Mouse (Mus musculus): ENCODE measurements at regions not wholly inside any gene's neighbourhood (a gene's known extent, or its start where the extent isn't known, plus 50 kb on each side); places are given as distances from the start of the nearest gene placed in this dataset.

GRCm38 (mm10) chr2:178542032-178542431 lies 111.7 kb downstream of the Cdh26 start:
- POLR2A ChIA-PET, result no interaction called here
- CTCF ChIA-PET, result no interaction called here

GRCm38 (mm10) chr2:178544411-178544810 lies 114.1 kb downstream of the Cdh26 start:
- CTCF ChIA-PET, result interaction anchor here in 2 of 4 experiments (0.7 to 1.1 kb wide), 2 partner anchors 31 to 121 kb away, joined by 3 to 4 read pairs; no protein-coding TSS in a partner anchor
- POLR2A ChIA-PET, result interaction anchor here in 1 of 4 experiments (1.3 kb wide), 1 partner anchor 91 kb away, joined by 4 read pairs; no protein-coding TSS in a partner anchor

- ChIA-PET CTCF (interaction anchor here in 1 of 4 experiments (1.1 kb wide), 1 partner anchor 120 kb away, joined by 4 read pairs; no protein-coding TSS in a partner anchor), POLR2A (interaction anchor here in 2 of 4 experiments (1.0 to 1.3 kb wide), 2 partner anchors 90 kb away, joined by 3 to 4 read pairs; no protein-coding TSS in a partner anchor)
Measured at GRCm38 (mm10) chr2:178545601-178546352, 115.4 kb downstream of the Cdh26 start.

- POLR2A ChIA-PET, result interaction anchor here in 1 of 4 experiments (1.0 kb wide), 1 partner anchor 89 kb away, joined by 3 read pairs; no protein-coding TSS in a partner anchor
- CTCF ChIA-PET, result no interaction called here
Measured at GRCm38 (mm10) chr2:178546353-178546720, 116.0 kb downstream of the Cdh26 start.

GRCm38 (mm10) chr2:178546888-178547287 lies 116.6 kb downstream of the Cdh26 start:
- POLR2A ChIA-PET, result no interaction called here
- CTCF ChIA-PET, result interaction anchor here in 1 of 4 experiments (1.3 kb wide), 1 partner anchor 28 kb away, joined by 4 read pairs; no protein-coding TSS in a partner anchor

GRCm38 (mm10) chr2:178548937-178549336 lies 118.6 kb downstream of the Cdh26 start:
- ChIA-PET CTCF (no interaction called here), POLR2A (interaction anchor here in 1 of 4 experiments (0.8 kb wide), 1 partner anchor 129 kb away, joined by 3 read pairs; no protein-coding TSS in a partner anchor)

- POLR2A ChIA-PET, result no interaction called here
- CTCF ChIA-PET, result no interaction called here
Measured at GRCm38 (mm10) chr2:178553736-178554135, 123.4 kb downstream of the Cdh26 start.

GRCm38 (mm10) chr2:178555692-178556340 lies 125.5 kb downstream of the Cdh26 start:
- ChIA-PET CTCF (no interaction called here), POLR2A (interaction anchor here in 2 of 4 experiments (0.7 to 1.5 kb wide), 5 partner anchors 10 to 78 kb away, joined by 3 to 6 read pairs (median 4); no protein-coding TSS in a partner anchor)

GRCm38 (mm10) chr2:178557934-178558333 lies 127.6 kb downstream of the Cdh26 start:
- CTCF ChIA-PET, result no interaction called here

GRCm38 (mm10) chr2:178563287-178563686 lies 133.0 kb downstream of the Cdh26 start:
- CTCF ChIA-PET, result no interaction called here
- POLR2A ChIA-PET, result interaction anchor here in 1 of 4 experiments (1.2 kb wide), 1 partner anchor 72 kb away, joined by 3 read pairs; no protein-coding TSS in a partner anchor

More at GRCm38 (mm10) chr2:178557934-178558333, 127.6 kb downstream of the Cdh26 start:
- POLR2A ChIA-PET, result interaction anchor here in 1 of 4 experiments (1.7 kb wide), 1 partner anchor 77 kb away, joined by 3 read pairs; no protein-coding TSS in a partner anchor

- CTCF ChIA-PET, result interaction anchor here in 2 of 4 experiments (1.0 kb wide), 2 partner anchors 10 to 99 kb away, joined by 3 to 5 read pairs; no protein-coding TSS in a partner anchor
- POLR2A ChIA-PET, result interaction anchor here in 1 of 4 experiments (0.5 to 1.7 kb wide), 4 partner anchors 10 to 70 kb away, joined by 3 to 6 read pairs (median 4); no protein-coding TSS in a partner anchor
Measured at GRCm38 (mm10) chr2:178565368-178565818, 135.1 kb downstream of the Cdh26 start.

GRCm38 (mm10) chr2:178567493-178567892 lies 137.2 kb downstream of the Cdh26 start:
- ChIA-PET CTCF (no interaction called here), POLR2A (no interaction called here)

GRCm38 (mm10) chr2:178572301-178572700 lies 142.0 kb downstream of the Cdh26 start:
- CTCF ChIA-PET, result interaction anchor here in 2 of 4 experiments (0.6 to 0.9 kb wide), 3 partner anchors 93 to 99 kb away, joined by 3 read pairs; no protein-coding TSS in a partner anchor
- POLR2A ChIA-PET, result interaction anchor here in 2 of 4 experiments (1.3 to 1.7 kb wide), 2 partner anchors 62 to 63 kb away, joined by 4 to 7 read pairs; no protein-coding TSS in a partner anchor

GRCm38 (mm10) chr2:178574859-178575258 lies 144.5 kb downstream of the Cdh26 start:
- CTCF ChIA-PET, result interaction anchor here in 3 of 4 experiments (1.0 to 2.7 kb wide), 9 partner anchors 10 to 619 kb away, joined by 3 to 13 read pairs (median 5); no protein-coding TSS in a partner anchor
- POLR2A ChIA-PET, result interaction anchor here in 2 of 4 experiments (0.7 to 1.3 kb wide), 3 partner anchors 20 to 57 kb away, joined by 3 read pairs; no protein-coding TSS in a partner anchor

- POLR2A ChIA-PET, result interaction anchor here in 2 of 4 experiments (0.8 to 1.4 kb wide), 4 partner anchors 45 to 58 kb away, joined by 3 read pairs; no protein-coding TSS in a partner anchor
- CTCF ChIA-PET, result interaction anchor here in 3 of 4 experiments (0.5 to 2.7 kb wide), 12 partner anchors 10 to 618 kb away, joined by 3 to 13 read pairs (median 4); no protein-coding TSS in a partner anchor
Measured at GRCm38 (mm10) chr2:178575403-178575802, 145.1 kb downstream of the Cdh26 start.

- ChIA-PET POLR2A (interaction anchor here in 2 of 4 experiments (0.8 to 1.4 kb wide), 3 partner anchors 44 to 58 kb away, joined by 3 read pairs; no protein-coding TSS in a partner anchor), CTCF (interaction anchor here in 2 of 4 experiments (1.0 to 2.7 kb wide), 4 partner anchors 69 to 303 kb away, joined by 3 to 13 read pairs (median 6); no protein-coding TSS in a partner anchor)
Measured at GRCm38 (mm10) chr2:178576067-178576466, 145.7 kb downstream of the Cdh26 start.

- ChIA-PET CTCF (interaction anchor here in 1 of 4 experiments (1.2 kb wide), 1 partner anchor 86 kb away, joined by 3 read pairs; no protein-coding TSS in a partner anchor), POLR2A (interaction anchor here in 1 of 4 experiments (1.4 to 5.6 kb wide), 3 partner anchors 14 to 56 kb away, joined by 3 to 19 read pairs (median 5); no protein-coding TSS in a partner anchor)
Measured at GRCm38 (mm10) chr2:178579571-178579970, 149.2 kb downstream of the Cdh26 start.

- POLR2A ChIA-PET, result interaction anchor here in 2 of 4 experiments (0.8 to 5.6 kb wide), 7 partner anchors 13 to 184 kb away, joined by 3 to 19 read pairs (median 4); no protein-coding TSS in a partner anchor
- CTCF ChIA-PET, result no interaction called here
Measured at GRCm38 (mm10) chr2:178581306-178581705, 151.0 kb downstream of the Cdh26 start.

All from embryonic stem cell, embryonic (primary cell).